Mouse (Mus musculus) cerebellum, adult 11-12 months (tissue): ENCODE measurements around the gene Nudcd3.

ENCODE experiments used
- DNase-seq: peaks from one replicate; pipeline ENCODE4 v3.0.0; 2022

Nudcd3 gene

GRCm38 (mm10) chr11:6059162-6059561 lies 141.1 kb downstream of the Nudcd3 start:
- DNase-seq = peak; percentile 42
